Mouse (Mus musculus): ENCODE measurements around the gene Pygl.

DNA sequence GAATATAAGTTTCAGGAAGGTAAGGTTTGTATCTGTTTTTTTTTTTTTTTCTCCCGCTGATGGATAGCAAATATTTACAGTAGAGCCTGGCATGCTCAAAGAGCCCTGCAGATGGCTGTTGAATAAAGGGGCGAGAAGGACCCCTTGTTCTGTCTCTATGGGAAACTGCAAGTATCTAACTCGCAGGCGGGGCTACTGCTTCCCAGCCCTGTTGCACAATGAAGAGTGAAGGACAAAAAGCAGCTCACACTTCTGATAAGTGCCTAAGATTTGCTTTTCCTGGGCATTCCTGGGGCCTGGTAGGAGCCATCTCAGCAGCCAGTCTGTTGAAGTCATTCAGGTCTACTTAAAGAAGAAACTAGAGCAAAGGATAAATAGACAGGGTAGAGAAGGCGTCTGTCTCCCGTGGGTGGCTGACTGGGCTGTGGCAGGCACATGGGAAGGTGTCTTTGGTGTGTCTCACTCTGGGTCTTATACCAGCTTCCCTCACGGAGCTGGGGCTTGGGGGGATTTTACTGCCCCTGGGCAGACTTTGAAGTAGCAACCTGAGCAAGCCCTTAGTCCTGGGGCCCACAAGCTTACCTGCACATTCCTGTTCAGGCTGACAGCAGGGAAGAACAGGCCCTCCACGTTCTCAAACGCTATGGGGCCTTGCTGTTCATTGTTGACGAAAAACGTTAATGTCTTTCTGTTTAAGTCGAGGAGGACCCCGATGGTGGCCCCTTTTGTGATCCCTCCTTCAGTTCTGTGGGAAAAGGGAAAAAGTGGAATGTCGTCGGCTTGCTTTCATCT is 16.6 kb upstream of the Pygl start:
- TF ChIP-seq CTCF (IDR thresholded peaks at IDR 0.05; ENCODE audit: insufficient read depth, low read depth, low read length): no peak
- no peak for TF ChIP-seq POLR2A (IDR thresholded peaks at IDR 0.05; ENCODE audit: insufficient read depth, low read depth, low read length)

All from olfactory bulb, adult 2 months (tissue).